Mouse (Mus musculus): Measurements from ENCODE around the gene Sema6c.
"Not testable (repeated sequence)": the region's sequence is repeated elsewhere in the genome, so short reads cannot be mapped to it uniquely, and the experiment has no call there.

DNA sequence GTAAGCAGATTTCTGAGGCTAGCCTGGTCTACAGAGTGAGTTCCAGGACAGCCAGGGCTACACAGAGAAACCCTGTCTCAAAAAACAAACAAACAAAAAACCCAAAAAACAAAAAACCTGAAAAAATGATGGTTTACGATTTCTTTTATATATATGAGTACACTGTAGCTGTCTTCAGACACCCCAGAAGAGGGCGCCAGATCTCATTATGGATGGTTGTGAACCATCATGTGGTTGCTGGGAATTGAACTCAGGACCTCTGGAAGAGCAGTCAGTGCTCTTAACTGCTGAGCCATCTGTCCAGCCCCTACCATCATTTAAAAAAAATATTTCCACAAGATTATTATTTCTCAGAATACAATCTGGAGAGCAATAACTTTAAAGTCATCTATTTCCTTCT, 27.9 kb upstream of the Sema6c start:
- peak; percentile 50 for TF ChIP-seq CTCF (IDR thresholded peaks at IDR 0.05; ENCODE audit: low read depth)
- not testable (repeated sequence) for TF ChIP-seq EP300 (optimal IDR thresholded peaks at IDR 0.05)

Data from stomach, postnatal 0 days (tissue).